Mouse (Mus musculus) cerebellum, adult 18-20 months (tissue): Measurements from ENCODE around the gene 2310002L09Rik.
"Not testable (repeated sequence)": the region's sequence is repeated elsewhere in the genome, so short reads cannot be mapped to it uniquely, and the experiment has no call there.

ENCODE experiments used
- DNase-seq, 2 experiments: peaks; one replicate each; pipeline ENCODE4 v3.0.0; 2021

The 2310002L09Rik gene

GRCm38 (mm10) chr4:73950375-73950896, at the start of gene 2310002L09Rik:
Gene 2310002L09Rik, minus strand, starts transcription at chr4:73950846.
- no peak for DNase-seq

GRCm38 (mm10) chr4:73980454-73980853, 29.8 kb upstream of the 2310002L09Rik start:
- no peak for DNase-seq

- not testable (repeated sequence) for DNase-seq
Observed at GRCm38 (mm10) chr4:73920660-73921059, 30.0 kb downstream of the 2310002L09Rik start, which contains the start of gene Gm11756. Gene Gm11756, minus strand, starts transcription at chr4:73920760.

GRCm38 (mm10) chr4:73905853-73906252, 44.8 kb downstream of the 2310002L09Rik start, which contains the start of gene Gm13871:
Gene Gm13871, minus strand, starts transcription at chr4:73905953.
- not testable (repeated sequence) for DNase-seq

- DNase-seq = not testable (repeated sequence)
Observed at GRCm38 (mm10) chr4:73891012-73891411, 59.6 kb downstream of the 2310002L09Rik start, which contains the start of gene Gm11757. Gene Gm11757, minus strand, starts transcription at chr4:73891112.
